Mouse (Mus musculus) limb, embryonic 12.5 days (tissue): Measurements from ENCODE around the gene Dao. TPM values are rescaled to one million over a fixed set of nuclear protein-coding genes. Genes with fewer than 3 reads are reported as not detected.

Source experiments
- ATAC-seq: fragments of 200-750 bp; cut with Nextera tagmentation; 2 replicates; pipeline ENCODE4 v1.8.0; 2017; ENCODE audit warnings: low read depth, moderate TSS enrichment; ENCODE audit not compliant: insufficient number of reproducible peaks, insufficient read depth, low FRiP score, low TSS enrichment
- H3K27ac ChIP-seq: fragments of 300-500 bp; sonication (generic); 2 replicates; pipeline ENCODE4 v1.5.1; 2016; ENCODE audit warnings: mild to moderate bottlenecking, moderate library complexity
- H3K27me3 ChIP-seq: fragments of 300-500 bp; sonication (generic); 2 replicates; pipeline ENCODE4 v1.6.1; 2016; ENCODE audit warnings: mild to moderate bottlenecking, moderate library complexity
- H3K36me3 ChIP-seq: fragments of 300-500 bp; sonication (generic); 2 replicates; pipeline ENCODE4 v1.6.1; 2016; ENCODE audit warnings: mild to moderate bottlenecking, moderate library complexity
- H3K4me1 ChIP-seq: fragments of 300-500 bp; sonication (generic); replicated peaks from 2 replicates; pipeline ENCODE4 v1.6.1; 2016
- H3K4me2 ChIP-seq: fragments of 300-500 bp; sonication (generic); 2 replicates; pipeline ENCODE4 v1.6.1; 2016; ENCODE audit warnings: mild to moderate bottlenecking, moderate library complexity
- H3K4me3 ChIP-seq: fragments of 300-500 bp; sonication (generic); replicated peaks from 2 replicates; pipeline ENCODE4 v1.5.1; 2016; ENCODE audit warnings: mild to moderate bottlenecking
- H3K9ac ChIP-seq: fragments of 300-500 bp; sonication (generic); replicated peaks from 2 replicates; pipeline ENCODE4 v1.6.1; 2016; ENCODE audit warnings: mild to moderate bottlenecking, moderate library complexity
- H3K9me3 ChIP-seq: fragments of 300-500 bp; sonication (generic); 2 replicates; pipeline ENCODE4 v1.6.1; 2016; ENCODE audit warnings: mild to moderate bottlenecking, moderate library complexity
- WGBS: fragments of 180-500 bp; shearing (Covaris S2); methylation state at CpG from one replicate; pipeline ENCODE4 v1.1.7; 2016; 5-methylcytosine and 5-hydroxymethylcytosine counted together
- polyA plus RNA-seq: library from polyadenylated mRNA; unstranded; fragments of >200 nt; fragmentation: Nextera tagmentation; extraction: Ambion mirVana; gene quantifications from 2 replicates; pipeline ENCODE4 v1.2.1, GENCODE M21; 2016

Gene Dao
- polyA plus RNA-seq, 1 experiment from 2014 or later: not detected

DNA sequence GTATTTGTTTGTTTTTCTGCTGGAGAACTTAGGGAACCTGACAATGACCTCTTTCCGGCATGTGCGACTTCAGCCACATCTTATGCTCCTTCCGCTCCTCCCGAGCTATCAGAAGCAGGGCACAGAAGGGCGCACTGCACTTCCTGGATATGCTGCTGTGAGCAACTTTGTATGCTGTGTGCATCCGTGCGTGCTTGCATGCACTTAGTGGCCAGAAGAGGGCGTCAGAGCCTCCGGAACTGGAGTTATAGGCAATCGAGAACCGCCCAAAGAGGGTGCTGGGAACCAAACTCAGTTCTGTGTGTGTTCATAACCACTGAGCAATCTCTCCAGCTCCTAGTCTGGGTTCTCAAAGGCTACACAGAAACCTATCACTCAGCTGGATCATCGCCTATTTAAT, 27.1 kb downstream of the Dao start:
- no peak overlapping the region for H3K27ac ChIP-seq
- H3K9ac ChIP-seq: no peak overlapping the region
- WGBS: 91% methylated on average over 12 of the region's 12 CpGs
- no peak for ATAC-seq
- H3K9me3 ChIP-seq: peaks cover 3% of the 10 kb centered on the region; the same call in 1 of the 2 replicates
- H3K4me3 ChIP-seq: no peak overlapping the region
- H3K36me3 ChIP-seq: no peaks in the 10 kb centered on the region
- H3K4me2 ChIP-seq: no peak overlapping the region
- no peaks in the 10 kb centered on the region for H3K4me1 ChIP-seq
- H3K27me3 ChIP-seq: no peaks in the 10 kb centered on the region

DNA sequence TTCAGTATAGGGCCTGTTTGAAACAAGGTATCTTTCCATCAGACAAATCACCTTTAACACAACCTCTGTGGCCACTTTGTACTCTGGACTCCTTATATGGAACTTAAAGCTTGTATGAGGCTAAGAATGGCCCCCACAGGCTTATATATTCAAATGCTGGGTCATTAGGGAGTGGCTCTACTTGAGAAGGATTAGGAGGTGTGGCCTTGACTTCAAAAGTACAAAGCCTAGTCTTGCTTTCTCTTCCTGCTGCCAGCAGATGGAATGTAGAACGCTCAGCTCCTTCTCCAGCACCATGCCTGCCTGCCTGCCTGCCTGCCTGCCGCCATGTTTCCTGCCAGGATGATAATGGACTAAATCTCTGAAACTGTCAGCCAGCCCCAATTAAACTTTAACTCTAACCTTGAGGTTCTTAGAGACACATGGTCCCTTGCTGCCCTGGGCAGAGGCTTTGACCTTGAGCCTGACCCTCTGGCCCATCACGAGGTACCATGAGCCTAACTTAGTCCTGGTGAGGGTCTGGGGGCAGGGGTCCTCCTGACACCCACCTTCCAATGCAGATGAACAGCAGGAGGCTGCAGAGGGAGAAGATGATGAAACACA, 28.8 kb downstream of the Dao start:
- ATAC-seq: no peak

DNA sequence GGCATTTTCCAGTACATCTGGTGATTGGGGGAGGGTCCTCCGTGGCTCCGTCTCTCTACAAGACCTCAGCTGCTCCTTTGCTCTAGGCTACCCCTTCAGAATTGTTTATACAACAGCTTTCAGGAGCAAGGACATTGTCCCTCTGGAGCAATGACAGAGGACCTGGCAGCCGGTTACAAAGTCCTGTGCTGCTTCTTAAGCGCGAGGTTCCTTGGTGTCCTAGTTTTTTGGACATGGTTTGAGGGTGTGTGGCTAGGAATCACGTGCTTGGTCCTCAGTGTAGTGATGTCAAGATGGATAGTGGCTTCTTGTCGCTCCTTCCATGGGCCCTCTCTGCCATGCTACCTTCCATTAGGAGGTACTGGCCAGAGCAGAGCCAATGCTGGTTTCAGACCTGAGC, 30.9 kb downstream of the Dao start:
- Histone ChIP-seq H3K27ac (no peak overlapping the region), H3K9ac (no peak overlapping the region), H3K4me2 (no peak overlapping the region), H3K4me3 (no peak overlapping the region), H3K4me1 (no peaks in the 10 kb centered on the region), H3K36me3 (no peaks in the 10 kb centered on the region), H3K9me3 (peaks cover 3% of the 10 kb centered on the region; the same call in 1 of the 2 replicates), H3K27me3 (no peaks in the 10 kb centered on the region)
- WGBS: 81% methylated on average over 7 of the region's 7 CpGs
- ATAC-seq: no peak

More for the DNA sequence above, 28.8 kb downstream of the Dao start:
- H3K27ac ChIP-seq: no peak overlapping the region
- WGBS: 82% methylated on average over 3 of the region's 3 CpGs
- H3K9ac ChIP-seq: no peak overlapping the region
- no peaks in the 10 kb centered on the region for H3K36me3 ChIP-seq
- H3K4me2 ChIP-seq: no peak overlapping the region
- H3K9me3 ChIP-seq: peaks cover 3% of the 10 kb centered on the region; the same call in 1 of the 2 replicates
- no peaks in the 10 kb centered on the region for H3K4me1 ChIP-seq
- no peak overlapping the region for H3K4me3 ChIP-seq
- no peaks in the 10 kb centered on the region for H3K27me3 ChIP-seq

DNA sequence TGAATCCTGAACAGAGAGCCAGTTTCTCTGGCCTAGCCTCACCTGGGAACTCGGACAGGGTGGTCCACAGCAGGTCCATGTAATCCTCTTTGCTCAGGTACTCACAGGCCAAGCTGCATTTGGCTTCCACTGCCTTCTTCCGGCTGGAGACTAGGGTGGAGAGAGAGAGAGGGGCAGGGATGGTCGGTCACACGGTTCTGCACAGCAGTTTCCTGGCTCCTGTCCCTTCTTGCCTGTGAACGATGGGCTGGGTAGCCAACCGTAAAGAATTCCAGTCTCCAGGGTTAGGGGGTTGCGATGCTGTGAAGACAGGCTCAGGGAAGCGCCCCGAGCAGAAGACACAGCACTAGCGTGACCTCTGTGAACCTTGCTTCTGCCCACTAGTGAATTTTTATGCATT, 31.6 kb downstream of the Dao start:
- no peaks in the 10 kb centered on the region for H3K27me3 ChIP-seq
- 70% methylated on average over 10 of the region's 10 CpGs for WGBS

DNA sequence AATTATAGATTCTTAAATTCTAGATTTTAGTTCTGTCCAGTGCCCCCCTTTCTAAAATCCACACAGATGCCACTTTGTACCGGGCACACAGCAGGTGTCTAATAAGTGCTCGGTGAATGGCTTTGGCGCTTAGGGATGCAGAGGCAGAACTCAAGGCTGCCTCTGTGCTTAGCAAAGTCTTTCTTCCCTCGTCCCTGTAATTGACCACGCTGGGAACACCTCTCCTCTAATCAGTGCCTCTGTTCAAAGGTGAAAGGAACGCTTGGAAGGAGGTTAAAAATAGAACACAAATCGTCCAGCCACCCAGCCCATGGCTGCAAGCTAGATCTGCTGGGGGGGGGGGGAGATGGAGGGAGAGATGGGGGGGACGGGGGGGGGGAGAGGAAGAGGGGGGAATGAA, 37.0 kb downstream of the Dao start:
- Histone ChIP-seq H3K9me3 (no peaks in the 10 kb centered on the region), H3K9ac (no peak overlapping the region), H3K27me3 (peaks cover 7% of the 10 kb centered on the region; the same call in 1 of the 2 replicates), H3K4me2 (no peak overlapping the region), H3K36me3 (no peaks in the 10 kb centered on the region), H3K27ac (no peak overlapping the region), H3K4me3 (no peak overlapping the region), H3K4me1 (peaks cover 11% of the 10 kb centered on the region)
- ATAC-seq: no peak
- 25% methylated on average over 8 of the region's 8 CpGs for WGBS

More for the DNA sequence above, 31.6 kb downstream of the Dao start:
- Histone ChIP-seq H3K9me3 (peaks cover 3% of the 10 kb centered on the region; the same call in 1 of the 2 replicates), H3K4me3 (no peak overlapping the region), H3K4me1 (no peaks in the 10 kb centered on the region), H3K36me3 (no peaks in the 10 kb centered on the region), H3K4me2 (no peak overlapping the region), H3K27ac (no peak overlapping the region), H3K9ac (no peak overlapping the region)
- ATAC-seq: no peak

DNA sequence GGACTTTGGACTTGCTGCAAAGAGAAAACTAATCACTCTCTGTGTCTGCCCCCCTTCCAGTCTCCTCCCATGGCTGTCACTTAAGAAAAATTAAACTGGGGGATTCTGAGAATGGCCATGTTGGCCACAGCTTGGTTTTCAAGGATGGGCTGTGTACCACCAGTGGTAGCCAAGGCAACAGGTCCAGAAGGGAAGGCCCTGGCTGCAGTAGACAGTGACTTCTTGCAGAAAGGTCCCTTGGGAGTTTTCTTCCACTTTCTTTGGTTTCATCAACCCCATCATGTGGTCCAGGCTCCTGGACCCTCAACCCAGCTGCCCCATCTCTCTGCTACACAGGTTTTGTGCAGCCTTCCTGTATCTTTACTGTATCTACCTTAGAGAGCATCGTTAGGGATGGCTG, 37.4 kb downstream of the Dao start:
- Histone ChIP-seq H3K36me3 (no peaks in the 10 kb centered on the region), H3K27ac (no peak overlapping the region), H3K4me1 (peaks cover 11% of the 10 kb centered on the region), H3K4me3 (no peak overlapping the region), H3K27me3 (peaks cover 7% of the 10 kb centered on the region; the same call in 1 of the 2 replicates), H3K9ac (no peak overlapping the region), H3K4me2 (no peak overlapping the region), H3K9me3 (no peaks in the 10 kb centered on the region)
- ATAC-seq: no peak
- WGBS: 67% methylated on average over 1 of the region's 1 CpGs

DNA sequence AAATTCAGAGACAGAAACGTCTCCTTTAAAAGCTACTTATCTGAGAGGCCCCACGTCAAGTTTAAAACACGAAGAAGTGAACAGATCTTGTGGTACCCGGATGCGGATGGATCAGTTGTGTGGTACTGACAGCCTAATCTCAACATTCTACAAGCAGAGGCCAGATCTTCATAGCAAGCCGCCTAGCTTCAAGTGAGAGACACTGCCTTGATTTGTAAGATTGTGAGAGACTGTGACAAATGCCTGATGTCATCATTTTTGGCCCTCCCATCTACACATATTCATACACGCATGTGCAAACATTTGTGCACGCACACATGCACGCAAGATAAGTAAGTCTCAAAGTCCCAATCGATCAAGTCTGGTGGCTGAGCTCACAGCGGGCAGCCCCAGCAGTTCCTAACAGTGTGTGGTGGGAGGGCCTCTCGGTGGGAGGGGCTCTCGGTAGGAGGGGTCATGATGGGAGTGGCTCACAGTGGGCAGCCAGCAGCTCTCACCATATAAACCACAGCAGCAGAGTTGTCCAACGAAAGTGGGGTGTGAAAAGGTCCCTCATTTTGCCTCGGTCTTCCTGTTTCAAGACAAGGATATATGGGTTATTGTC, 37.9 kb downstream of the Dao start:
- Histone ChIP-seq H3K27me3 (peaks cover 7% of the 10 kb centered on the region; the same call in 1 of the 2 replicates), H3K4me3 (no peak overlapping the region), H3K36me3 (no peaks in the 10 kb centered on the region), H3K9me3 (no peaks in the 10 kb centered on the region), H3K4me1 (peaks cover 11% of the 10 kb centered on the region), H3K4me2 (0 out of 2 replicates have a peak overlapping the region, but pooled peaks have one; percentile 17), H3K9ac (no peak overlapping the region), H3K27ac (no peak overlapping the region)
- WGBS: 23% methylated on average over 15 of the region's 15 CpGs
- ATAC-seq: no peak

DNA sequence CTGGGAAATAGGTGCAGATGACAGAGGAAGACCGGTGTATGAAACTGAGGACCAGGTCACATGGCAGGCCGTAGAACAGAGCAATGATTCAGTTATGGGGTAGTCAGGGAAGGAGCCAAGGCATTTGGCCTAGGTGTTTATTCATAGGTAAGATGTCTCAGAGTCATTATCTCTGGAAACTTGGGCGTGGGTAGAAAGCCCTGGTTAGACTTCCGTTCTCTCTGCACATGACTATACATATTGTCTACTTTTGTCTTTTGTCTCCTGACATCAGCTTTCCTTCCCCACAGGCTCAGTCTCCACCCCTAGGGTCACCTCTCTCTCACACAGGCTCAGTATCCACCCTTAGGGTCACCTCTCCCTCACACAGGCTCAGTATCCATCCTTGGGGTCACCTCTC, 40.3 kb downstream of the Dao start:
- Histone ChIP-seq H3K27ac (no peak overlapping the region), H3K27me3 (peaks cover 7% of the 10 kb centered on the region; the same call in 1 of the 2 replicates), H3K9ac (no peak overlapping the region), H3K4me2 (no peak overlapping the region), H3K36me3 (no peaks in the 10 kb centered on the region), H3K4me1 (peaks cover 11% of the 10 kb centered on the region), H3K4me3 (no peak overlapping the region), H3K9me3 (no peaks in the 10 kb centered on the region)
- 83% methylated on average over 4 of the region's 4 CpGs for WGBS
- ATAC-seq: no peak

DNA sequence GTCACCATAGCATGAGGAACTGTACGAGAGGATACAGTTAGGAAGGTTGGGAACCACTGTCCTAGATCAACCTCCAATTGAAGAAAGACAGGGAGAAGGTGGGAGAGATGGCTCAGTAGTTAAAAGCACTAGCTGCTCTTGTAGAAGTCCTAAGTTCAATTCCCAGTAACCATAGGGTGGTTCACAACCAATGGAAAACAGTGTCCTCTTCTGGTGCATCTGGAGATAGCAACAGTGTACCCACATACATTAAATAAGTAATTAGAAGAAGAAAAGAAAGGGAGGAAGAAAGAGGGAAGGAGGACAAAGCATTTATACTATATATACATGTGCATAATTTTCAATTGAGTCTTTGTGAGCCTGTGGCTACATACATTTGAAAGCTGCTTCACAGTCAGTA, 41.6 kb downstream of the Dao start:
- no peaks in the 10 kb centered on the region for H3K9me3 ChIP-seq
- H3K4me1 ChIP-seq: peaks cover 11% of the 10 kb centered on the region
- WGBS: 69% methylated on average over 1 of the region's 1 CpGs
- no peaks in the 10 kb centered on the region for H3K36me3 ChIP-seq
- peaks cover 9% of the 10 kb centered on the region; the same call in 1 of the 2 replicates for H3K27me3 ChIP-seq
- H3K4me2 ChIP-seq: no peak overlapping the region
- ATAC-seq: no peak
- no peak overlapping the region for H3K4me3 ChIP-seq
- H3K27ac ChIP-seq: no peak overlapping the region
- no peak overlapping the region for H3K9ac ChIP-seq

DNA sequence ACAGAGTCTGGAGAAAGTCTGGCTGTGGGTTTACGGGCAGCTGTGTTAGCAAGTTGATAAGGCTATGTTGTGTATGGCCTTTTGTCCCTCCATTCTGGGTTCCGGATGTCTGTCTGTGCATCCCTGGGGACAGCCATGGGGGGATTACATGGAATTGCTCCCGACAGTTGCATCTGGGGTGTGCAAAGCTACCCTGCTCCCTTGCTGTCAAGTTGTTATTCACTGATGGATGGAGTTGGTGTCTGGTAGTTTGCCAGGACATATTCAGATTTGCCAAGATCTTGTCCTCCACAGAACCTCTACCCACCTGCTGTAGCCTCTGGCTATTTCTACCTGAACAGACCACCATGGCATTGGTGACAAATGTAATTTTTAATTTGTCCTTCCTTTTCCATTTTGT, 42.6 kb downstream of the Dao start:
- Histone ChIP-seq H3K27ac (no peak overlapping the region), H3K4me2 (no peak overlapping the region), H3K27me3 (peaks cover 6% of the 10 kb centered on the region; the same call in 1 of the 2 replicates), H3K9ac (no peak overlapping the region), H3K36me3 (no peaks in the 10 kb centered on the region), H3K9me3 (no peaks in the 10 kb centered on the region), H3K4me1 (peaks cover 8% of the 10 kb centered on the region), H3K4me3 (no peak overlapping the region)
- no peak for ATAC-seq
- 70% methylated on average over 3 of the region's 3 CpGs for WGBS

DNA sequence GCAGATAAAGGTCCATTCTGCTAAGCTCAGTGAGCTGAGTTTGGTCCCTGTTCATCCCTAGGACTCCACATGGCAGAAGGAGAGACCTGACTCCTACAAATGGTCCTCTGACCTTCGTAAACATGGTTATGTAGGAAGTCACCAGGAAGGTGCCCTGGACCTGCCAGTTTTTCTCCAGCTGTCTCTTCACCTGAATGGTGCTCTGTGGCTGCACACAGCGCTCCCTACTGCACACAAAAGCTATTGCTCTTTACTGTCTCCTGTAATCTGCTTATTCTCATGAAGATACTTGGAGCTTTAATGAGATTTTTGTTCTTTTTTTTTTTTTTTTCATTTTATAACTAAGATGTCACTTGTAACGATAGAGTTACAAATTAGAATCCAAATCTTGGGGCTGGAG, 43.1 kb downstream of the Dao start:
- Histone ChIP-seq H3K27ac (no peak overlapping the region), H3K4me3 (no peak overlapping the region), H3K9ac (no peak overlapping the region), H3K36me3 (no peaks in the 10 kb centered on the region), H3K9me3 (no peaks in the 10 kb centered on the region), H3K4me2 (no peak overlapping the region), H3K27me3 (peaks cover 6% of the 10 kb centered on the region; the same call in 1 of the 2 replicates), H3K4me1 (peaks cover 4% of the 10 kb centered on the region)
- WGBS: 58% methylated on average over 3 of the region's 3 CpGs
- ATAC-seq: no peak
